Mouse (Mus musculus): ENCODE measurements around the gene Cela3b. TPM values are rescaled to one million over a fixed set of nuclear protein-coding genes. Genes with fewer than 3 reads are reported as not detected.

The Cela3b gene
- total RNA-seq (2021) = not detected
- long read RNA-seq, experiment 1 = 0 reads
- long read RNA-seq, experiment 2 = 0 reads

DNA sequence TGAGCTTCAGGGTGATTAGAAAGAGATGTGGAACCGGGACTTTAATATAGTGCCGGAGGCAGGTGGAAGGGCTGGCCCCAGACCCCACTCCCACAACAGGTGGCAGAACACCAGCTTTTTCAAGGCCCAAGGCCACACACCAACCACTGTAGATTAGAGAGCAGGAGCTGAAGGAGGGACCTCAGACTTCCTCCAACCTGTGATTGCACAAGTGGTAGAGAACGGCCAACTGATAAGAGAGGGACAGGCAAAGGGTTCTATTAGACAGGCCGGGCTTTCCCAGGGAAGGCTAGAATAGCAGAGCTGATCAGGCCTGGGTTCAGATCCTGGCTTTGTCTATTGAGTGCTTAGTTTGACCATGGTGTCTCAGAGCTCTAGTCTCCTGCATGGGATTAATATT lies at the start of gene Cela3b:
Gene Cela3b (minus strand): TSS at position 39 of the 400 bp plus-strand sequence.
- intact Hi-C loops (cut with DNase I) = loop anchor here (2.0 kb wide), 1 partner anchor 20 kb away; no protein-coding TSS in a partner anchor
- no peak for TF ChIP-seq CTCF (IDR thresholded peaks at IDR 0.05)
- Histone ChIP-seq H3K4me3 (no peak within 1 kb of the TSS), H3K27ac (no peak within 1 kb of the TSS)
- DNase-seq = no peak

DNA sequence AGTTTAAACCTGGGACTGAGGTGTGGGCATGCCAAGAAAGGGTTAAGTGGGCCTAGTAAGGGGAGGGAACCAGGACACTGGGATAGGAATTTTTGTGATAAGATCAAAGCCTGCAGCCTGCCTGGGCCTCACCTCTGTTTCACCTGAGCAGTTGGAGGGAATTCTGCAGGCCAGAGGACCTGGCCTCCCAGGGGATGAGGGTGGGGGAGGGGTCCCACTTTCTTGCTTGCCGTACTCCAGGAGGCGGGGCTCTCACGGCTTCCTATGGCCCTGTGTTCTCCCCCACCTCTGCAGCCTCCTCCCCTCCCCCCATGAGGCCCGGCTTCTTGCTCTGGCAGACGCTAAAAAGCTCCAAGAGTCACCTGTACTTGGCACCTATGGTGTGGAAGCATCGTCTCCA lies 49.4 kb upstream of the Cela3b start:
- no peak for DNase-seq
- intact Hi-C loops (cut with DNase I) = no loop called here
- Histone ChIP-seq H3K27ac (peak overlapping the region; percentile 96), H3K4me3 (peak overlapping the region; percentile 54)
- TF ChIP-seq CTCF (IDR thresholded peaks at IDR 0.05) = no peak

DNA sequence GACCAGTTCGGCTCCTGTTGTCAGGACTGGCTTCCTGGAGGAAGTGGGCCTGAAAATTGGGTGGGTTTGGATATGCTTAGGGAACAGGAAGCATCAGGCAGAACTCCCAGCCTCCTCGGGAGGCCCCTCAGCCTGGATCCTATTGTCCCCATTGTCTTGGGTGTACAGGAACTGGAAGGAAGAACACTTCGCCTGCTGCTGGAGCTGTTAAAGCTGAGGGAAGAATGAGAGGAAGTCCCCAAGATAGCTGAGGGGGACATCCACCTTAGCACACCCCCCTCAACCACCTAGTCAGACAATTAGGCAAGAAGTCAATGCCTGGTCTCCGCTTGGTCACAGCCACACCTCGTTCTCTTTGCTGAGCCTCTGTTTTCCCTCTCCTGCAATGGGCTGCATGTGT lies 48.0 kb upstream of the Cela3b start:
- peak overlapping the region; percentile 54 for H3K4me3 ChIP-seq
- no peak for TF ChIP-seq CTCF (IDR thresholded peaks at IDR 0.05)
- no peak for DNase-seq
- intact Hi-C loops (cut with DNase I) = no loop called here
- H3K27ac ChIP-seq = peak overlapping the region; percentile 96

DNA sequence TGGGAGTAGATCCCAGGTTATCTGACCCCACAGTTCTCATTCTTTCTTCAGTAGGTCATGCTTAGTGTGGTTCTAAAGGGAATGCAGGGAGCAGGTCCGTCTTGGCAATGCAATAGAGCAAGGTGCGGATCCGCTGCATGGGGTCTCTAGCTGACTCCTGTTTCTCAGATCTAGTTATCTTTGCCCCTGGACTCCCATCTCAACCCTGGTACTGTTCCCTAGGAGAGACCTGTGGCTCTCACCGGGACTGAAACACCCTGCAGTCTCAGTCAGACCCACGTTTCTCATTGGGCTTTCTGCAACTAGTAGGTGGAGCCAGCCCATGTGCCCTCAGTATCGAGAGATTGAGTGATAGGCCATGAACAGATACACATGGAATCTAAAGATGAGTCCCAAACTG lies 47.3 kb upstream of the Cela3b start:
- no peak for DNase-seq
- peak overlapping the region; percentile 96 for H3K27ac ChIP-seq
- intact Hi-C loops (cut with DNase I) = no loop called here
- H3K4me3 ChIP-seq = peak overlapping the region; percentile 90
- TF ChIP-seq CTCF (IDR thresholded peaks at IDR 0.05) = no peak

DNA sequence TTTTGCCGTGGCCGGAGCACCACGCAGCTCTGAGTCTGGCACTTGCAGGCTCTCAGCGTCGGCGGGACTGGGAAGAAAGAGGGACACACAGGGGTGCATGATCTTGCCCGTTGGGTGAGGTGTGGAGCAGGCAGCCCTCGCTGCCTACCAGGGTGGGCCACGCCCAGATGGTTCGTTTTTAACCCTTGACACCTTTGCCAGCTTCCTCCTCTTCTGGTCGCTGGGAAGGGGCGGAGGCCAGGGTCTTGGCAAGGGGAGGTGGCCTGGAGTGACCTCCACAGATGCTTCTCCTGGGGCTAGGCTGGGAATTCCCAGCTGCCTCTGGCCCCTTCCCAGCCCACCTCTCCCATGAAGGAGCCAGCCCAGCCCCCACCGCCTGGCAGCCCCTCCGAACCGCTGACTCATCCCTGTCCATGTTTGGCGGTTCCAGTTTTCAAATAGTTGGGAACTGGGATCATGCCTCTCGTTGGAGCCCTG lies 46.5 kb upstream of the Cela3b start:
- intact Hi-C loops (cut with DNase I) = no loop called here
- no peak for TF ChIP-seq CTCF (IDR thresholded peaks at IDR 0.05)

DNA sequence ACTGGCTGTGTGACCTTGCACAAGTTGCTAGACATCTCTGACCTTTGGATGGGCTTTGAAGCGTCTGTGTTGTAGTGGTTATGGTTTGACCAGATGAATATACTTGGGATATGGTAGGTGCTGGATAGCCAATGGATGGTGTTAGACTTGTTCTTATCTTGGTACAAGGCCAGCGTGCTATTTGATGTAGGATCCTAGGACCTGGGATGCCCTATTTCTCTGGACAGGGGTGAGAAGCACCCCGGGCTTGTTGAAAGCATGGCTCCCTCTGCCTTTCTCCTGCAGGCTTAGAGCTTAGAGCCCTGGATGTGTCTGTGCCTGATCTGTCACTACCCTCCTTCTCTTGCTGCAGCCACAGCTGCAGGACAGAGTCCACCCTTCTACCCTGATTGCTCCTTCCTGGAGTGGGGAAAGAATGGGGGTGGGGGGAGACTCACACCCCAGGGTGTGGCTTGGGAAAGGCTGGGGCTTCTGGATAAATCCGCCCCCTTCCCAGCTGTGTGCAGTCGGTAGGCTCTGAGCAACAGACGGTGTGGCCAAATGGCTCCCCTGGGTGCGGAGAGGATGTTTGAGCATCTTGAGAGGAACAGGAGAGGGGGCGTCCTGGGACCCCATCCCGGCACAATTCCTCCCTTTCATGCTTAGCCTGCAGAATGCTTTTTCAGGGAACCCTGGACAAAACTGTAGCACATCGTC lies 45.9 kb upstream of the Cela3b start:
- DNase-seq = peak; percentile 90
- intact Hi-C loops (cut with DNase I) = no loop called here
- no peak for TF ChIP-seq CTCF (IDR thresholded peaks at IDR 0.05)
- peak overlapping the region; percentile 90 for H3K4me3 ChIP-seq
- peak overlapping the region; percentile 96 for H3K27ac ChIP-seq

More for the DNA sequence above, 46.5 kb upstream of the Cela3b start:
- peak overlapping the region; percentile 96 for H3K27ac ChIP-seq
- DNase-seq = peak; percentile 90
- peak overlapping the region; percentile 90 for H3K4me3 ChIP-seq

DNA sequence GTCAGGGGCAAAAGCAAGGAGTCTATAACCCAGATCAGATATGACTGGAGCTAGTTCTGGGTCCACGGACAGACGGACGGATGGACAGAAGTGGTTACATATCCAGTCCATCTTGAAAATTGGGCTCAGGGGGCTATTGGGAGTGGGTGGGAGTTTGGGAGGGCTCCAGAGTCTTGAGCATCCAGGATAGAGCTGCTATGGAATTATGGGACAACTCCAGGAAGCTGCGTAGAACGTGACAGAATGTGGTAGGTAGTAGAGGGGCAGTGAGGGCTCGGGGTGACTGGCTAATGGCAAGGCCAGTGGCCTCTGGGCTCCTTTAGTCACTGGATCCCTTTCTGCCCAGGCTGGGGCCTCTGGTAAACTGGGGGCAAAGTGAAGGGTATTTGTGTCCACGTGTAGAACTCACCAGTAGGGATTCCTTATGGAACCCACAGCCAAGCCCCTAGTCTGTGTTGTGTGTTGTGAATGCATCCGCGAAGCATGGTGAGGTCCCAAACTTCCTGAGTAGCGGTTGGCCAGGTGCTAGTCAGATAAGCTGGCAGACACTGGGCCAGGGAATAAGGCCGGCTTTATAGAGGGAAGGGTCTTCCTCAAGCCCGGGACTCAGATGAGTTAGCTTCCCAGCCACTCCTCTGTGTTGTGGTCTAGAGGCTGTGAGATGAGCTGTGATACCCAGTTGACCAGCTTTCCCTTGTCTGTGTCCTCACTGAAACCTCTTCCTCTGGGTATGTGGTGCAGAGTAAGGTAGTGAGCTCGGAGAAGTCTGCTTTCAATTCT lies 45.1 kb upstream of the Cela3b start:
- intact Hi-C loops (cut with DNase I) = no loop called here
- H3K27ac ChIP-seq = peak overlapping the region; percentile 96
- no peak for DNase-seq

DNA sequence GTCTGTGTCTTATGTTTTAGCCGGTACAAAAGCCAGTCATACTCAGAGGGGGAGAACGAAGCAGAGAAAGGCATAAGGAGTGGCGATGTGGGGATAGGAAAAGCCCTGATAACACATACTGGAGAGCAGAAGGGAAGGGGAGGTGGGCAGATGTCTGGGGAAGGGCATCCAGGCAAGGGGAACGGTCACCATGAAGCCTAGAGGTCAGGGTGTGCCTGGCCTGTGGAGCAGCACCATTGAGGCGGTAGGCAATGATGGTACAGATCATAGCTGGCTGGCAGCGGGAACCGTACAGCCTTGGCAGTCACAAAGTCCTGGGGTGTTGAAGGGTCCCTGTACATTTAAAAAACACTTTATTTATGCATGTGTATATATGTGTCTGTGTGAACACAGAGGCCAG lies 44.4 kb upstream of the Cela3b start:
- H3K27ac ChIP-seq = peak overlapping the region; percentile 96
- H3K4me3 ChIP-seq = peak overlapping the region; percentile 90
- no peak for TF ChIP-seq CTCF (IDR thresholded peaks at IDR 0.05)

More for the DNA sequence above, 45.1 kb upstream of the Cela3b start:
- no peak for TF ChIP-seq CTCF (IDR thresholded peaks at IDR 0.05)
- H3K4me3 ChIP-seq = peak overlapping the region; percentile 90

DNA sequence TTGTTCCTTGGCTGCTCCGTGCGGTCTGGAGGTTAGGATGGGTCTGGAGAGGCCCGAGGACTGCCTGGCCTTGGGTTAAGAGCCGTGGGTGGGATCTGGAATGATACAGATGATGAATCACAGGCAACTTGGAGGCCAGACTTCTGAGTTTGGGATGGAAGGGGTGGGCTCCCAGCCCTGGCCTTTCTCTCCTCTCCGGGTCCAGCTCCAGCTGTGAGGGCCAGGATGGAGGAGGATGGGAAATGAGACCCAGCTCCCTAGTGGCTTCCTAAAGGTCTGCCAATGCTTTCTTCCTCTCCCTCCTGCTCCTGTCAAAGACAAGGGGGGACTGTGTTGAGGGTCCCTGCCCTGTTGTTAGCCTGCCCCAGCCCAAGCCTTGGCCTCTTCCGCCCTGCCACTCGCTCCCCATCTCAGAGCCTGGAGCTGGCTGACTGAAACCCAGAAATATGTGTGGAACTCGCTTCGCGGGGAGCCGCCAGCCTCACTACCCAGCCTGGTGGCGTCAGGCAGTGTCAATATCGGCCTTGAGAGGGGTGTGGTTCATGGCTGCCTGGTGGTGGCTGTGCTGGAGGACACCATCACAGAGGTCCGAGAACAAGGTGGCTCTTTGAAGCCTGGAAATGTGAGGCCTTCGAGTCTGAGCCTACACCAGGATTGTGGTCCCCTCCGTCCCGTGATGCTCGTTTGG lies 43.5 kb upstream of the Cela3b start:
- Histone ChIP-seq H3K4me3 (peak overlapping the region; percentile 90), H3K27ac (peak overlapping the region; percentile 96)
- intact Hi-C loops (cut with DNase I) = no loop called here
- no peak for TF ChIP-seq CTCF (IDR thresholded peaks at IDR 0.05)
- DNase-seq = peak; percentile 73

More for the DNA sequence above, 44.4 kb upstream of the Cela3b start:
- intact Hi-C loops (cut with DNase I) = no loop called here
- no peak for DNase-seq

DNA sequence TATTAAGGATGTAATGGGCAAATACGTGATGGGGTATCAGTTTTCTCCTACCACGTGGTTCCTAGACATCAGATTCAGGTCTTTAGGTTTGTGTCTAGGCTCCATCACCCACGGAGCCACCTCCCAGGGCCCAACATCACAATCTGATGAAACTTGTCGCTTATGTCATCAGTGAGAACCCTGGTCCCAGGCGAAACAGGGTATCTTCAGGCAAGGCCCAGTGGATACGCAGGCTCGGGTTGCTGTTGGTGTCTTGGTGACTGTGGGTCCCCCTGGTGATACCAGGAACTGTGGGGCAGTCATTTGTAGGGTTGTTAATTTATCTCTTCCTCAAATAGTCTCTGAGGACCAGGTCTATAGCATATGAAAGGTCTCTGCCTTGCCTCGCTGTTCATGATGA lies 42.9 kb upstream of the Cela3b start:
- peak overlapping the region; percentile 96 for H3K27ac ChIP-seq
- no peak for TF ChIP-seq CTCF (IDR thresholded peaks at IDR 0.05)
- peak overlapping the region; percentile 90 for H3K4me3 ChIP-seq
- DNase-seq = no peak
- intact Hi-C loops (cut with DNase I) = no loop called here

DNA sequence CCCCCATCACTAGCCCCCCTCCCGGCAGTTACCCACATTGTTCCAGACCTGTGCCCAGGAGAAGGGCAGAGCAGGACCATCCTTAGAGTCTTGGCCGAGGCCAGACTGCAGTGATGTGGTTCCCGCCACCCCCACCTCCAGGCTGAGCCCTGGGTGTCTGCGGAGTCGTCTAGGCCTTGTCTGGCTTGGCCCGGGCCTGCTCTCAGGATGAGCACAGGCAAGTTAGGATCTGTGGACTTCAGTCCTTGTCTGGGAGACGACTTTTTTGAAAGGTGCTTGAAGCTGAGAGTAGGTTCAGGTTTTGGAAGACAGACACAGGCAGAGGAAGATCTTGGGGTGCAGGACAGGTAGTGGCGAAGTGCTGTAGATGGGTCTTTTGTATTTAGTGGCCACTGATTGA lies 41.0 kb upstream of the Cela3b start:
- no peak for TF ChIP-seq CTCF (IDR thresholded peaks at IDR 0.05)
- DNase-seq = no peak
- Histone ChIP-seq H3K4me3 (peak overlapping the region; percentile 90), H3K27ac (peak overlapping the region; percentile 96)
- intact Hi-C loops (cut with DNase I) = no loop called here

DNA sequence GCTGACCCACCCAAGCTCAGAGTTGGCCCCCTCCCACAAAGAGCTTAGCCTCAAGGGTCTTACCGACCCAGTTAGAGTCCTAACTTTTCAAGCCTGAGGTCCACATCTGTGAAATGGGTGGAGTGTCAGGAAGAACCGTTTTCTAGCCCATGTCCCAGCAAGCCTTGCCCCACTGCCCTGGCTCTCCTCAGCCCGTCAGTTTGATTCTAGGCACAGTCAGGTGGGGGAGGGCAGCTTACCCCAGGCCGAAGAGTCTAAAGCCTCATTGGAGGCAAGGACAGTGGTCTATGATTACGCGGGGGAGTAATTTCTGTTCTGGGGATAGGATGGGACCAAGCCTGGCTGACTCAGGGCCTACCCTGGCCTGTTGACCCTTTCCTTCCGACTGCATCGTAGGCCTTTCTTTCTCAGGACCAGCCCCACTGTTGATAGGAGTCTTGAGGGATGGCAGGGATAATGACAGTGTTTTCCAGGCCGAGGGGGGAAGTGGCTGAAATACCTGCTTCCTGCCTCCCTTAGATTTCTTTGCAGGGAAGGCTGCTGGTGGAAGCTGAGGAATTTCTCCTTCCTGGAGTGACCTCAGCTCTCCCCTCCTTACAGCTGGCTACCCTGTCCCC lies 40.5 kb upstream of the Cela3b start:
- peak overlapping the region; percentile 90 for H3K4me3 ChIP-seq
- intact Hi-C loops (cut with DNase I) = no loop called here
- H3K27ac ChIP-seq = peak overlapping the region; percentile 96
- TF ChIP-seq CTCF (IDR thresholded peaks at IDR 0.05) = no peak
- DNase-seq = no peak

All from gastrocnemius, adult 2 months (tissue).